Mouse (Mus musculus) bone marrow, adult 2 months (tissue): ENCODE data around the gene Actr6.

Experiments
- CTCF ChIP-seq: fragments of 200-500 bp; IDR thresholded peaks from 2 replicates; pipeline ENCODE4 v1.5.1; 2011; ENCODE audit warnings: low read length, control low read depth; ENCODE audit not compliant: control insufficient read depth, insufficient read depth
- POLR2A ChIP-seq: fragments of 200-500 bp; IDR thresholded peaks from 2 replicates; pipeline ENCODE4 v1.6.1; 2011; ENCODE audit warnings: low read depth, mild to moderate bottlenecking, control low read depth, low read length, borderline replicate concordance; ENCODE audit not compliant: control insufficient read depth

GRCm38 (mm10) chr10:89737887-89738286 lies 5.8 kb upstream of the Actr6 start:
- no peak for TF ChIP-seq POLR2A
- no peak for TF ChIP-seq CTCF
